Mouse (Mus musculus): Measurements from ENCODE around the gene Cln6. TPM values are rescaled to one million over a fixed set of nuclear protein-coding genes. Genes with fewer than 3 reads are reported as not detected.

Cln6 gene
- polyA plus RNA-seq, 1 experiment from 2014 or later: 16.2 TPM

DNA sequence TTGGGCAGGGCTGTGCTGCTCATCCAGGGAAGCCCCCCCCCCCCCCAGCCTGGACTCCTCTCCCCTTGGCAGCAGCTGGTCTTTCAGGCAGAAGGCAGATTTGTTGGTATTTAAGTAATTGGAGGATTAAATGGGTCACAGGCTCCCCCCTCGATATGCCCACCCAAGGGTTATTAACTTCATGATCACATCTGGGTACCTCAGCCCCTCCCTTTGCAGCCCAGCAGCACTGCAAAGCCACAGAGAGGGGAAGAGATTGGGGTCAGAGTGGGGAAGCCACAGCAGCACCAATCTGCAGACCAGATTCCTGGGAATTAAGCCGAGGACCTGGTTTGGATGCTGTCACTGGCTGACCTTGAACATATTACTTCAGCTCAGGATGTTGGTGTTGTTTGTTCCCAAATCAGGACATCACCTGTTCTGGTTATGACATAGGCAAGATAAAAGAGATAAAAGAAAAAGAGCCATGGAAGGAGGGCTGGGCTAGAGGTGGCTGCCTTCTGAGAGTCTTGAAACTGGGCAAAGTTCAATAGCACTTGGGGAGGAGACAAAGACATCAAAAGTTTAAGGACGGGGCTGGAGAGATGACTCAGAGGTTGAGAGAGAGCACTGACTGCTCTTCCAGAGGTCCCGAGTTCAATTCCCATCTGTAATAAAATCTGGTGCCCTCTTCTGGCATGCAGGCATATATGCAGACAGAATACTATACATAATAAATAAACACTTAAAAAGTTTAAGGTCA, 2.7 kb upstream of the Cln6 start:
- H3K27me3 ChIP-seq (ENCODE audit: control insufficient read depth, insufficient read depth, low read length): no peaks in the 10 kb centered on the region
- H3K27ac ChIP-seq (replicated peaks): no peak overlapping the region
- H3K9ac ChIP-seq (ENCODE audit: low read length): no peak overlapping the region
- ATAC-seq (ENCODE audit: low FRiP score, low TSS enrichment) (no peak), DNase-seq (ENCODE audit: low spot score) (no peak)
- H3K9me3 ChIP-seq (ENCODE audit: control insufficient read depth, low read length): no peaks in the 10 kb centered on the region
- no peak overlapping the region for H3K4me3 ChIP-seq (ENCODE audit: low read depth, low read length)
- WGBS: 55% methylated on average over 4 of the region's 4 CpGs
- H3K4me1 ChIP-seq (replicated peaks; ENCODE audit: control insufficient read depth, insufficient read depth): 0 out of 2 replicates have a peak, but pooled peaks cover 3% of the 10 kb centered on the region
- H3K4me2 ChIP-seq (replicated peaks; ENCODE audit: low read depth): no peak overlapping the region
- H3K36me3 ChIP-seq (ENCODE audit: control insufficient read depth, insufficient read depth, low read length): no peaks in the 10 kb centered on the region
- TF ChIP-seq EP300 (optimal IDR thresholded peaks at IDR 0.05) (no peak), CTCF (IDR thresholded peaks at IDR 0.05; ENCODE audit: low read depth) (no peak)

GRCm38 (mm10) chr9:62837611-62838010, 974 bp upstream of the Cln6 start:
- TF ChIP-seq CTCF (IDR thresholded peaks at IDR 0.05; ENCODE audit: low read depth): no peak
- TF ChIP-seq EP300 (optimal IDR thresholded peaks at IDR 0.05): no peak
- Histone ChIP-seq H3K27me3 (ENCODE audit: control insufficient read depth, insufficient read depth, low read length) (no peaks in the 10 kb centered on the region), H3K9ac (ENCODE audit: low read length) (no peak overlapping the region), H3K4me3 (ENCODE audit: low read depth, low read length) (no peak overlapping the region), H3K36me3 (ENCODE audit: control insufficient read depth, insufficient read depth, low read length) (no peaks in the 10 kb centered on the region), H3K4me1 (replicated peaks; ENCODE audit: control insufficient read depth, insufficient read depth) (0 out of 2 replicates have a peak, but pooled peaks cover 3% of the 10 kb centered on the region), H3K9me3 (ENCODE audit: control insufficient read depth, low read length) (no peaks in the 10 kb centered on the region), H3K4me2 (replicated peaks; ENCODE audit: low read depth) (no peak overlapping the region), H3K27ac (replicated peaks) (peak overlapping the region; percentile 41; the same call in 1 of the 2 replicates)
- ATAC-seq (ENCODE audit: low FRiP score, low TSS enrichment): no peak
- WGBS: 46% methylated on average over 3 of the region's 3 CpGs
- DNase-seq (ENCODE audit: low spot score): no peak

- H3K27ac ChIP-seq (replicated peaks): peak overlapping the region; percentile 41; the same call in 1 of the 2 replicates
- ATAC-seq (ENCODE audit: low FRiP score, low TSS enrichment) (no peak), DNase-seq (ENCODE audit: low spot score) (no peak)
- no peaks in the 10 kb centered on the region for H3K27me3 ChIP-seq (ENCODE audit: control insufficient read depth, insufficient read depth, low read length)
- TF ChIP-seq CTCF (IDR thresholded peaks at IDR 0.05; ENCODE audit: low read depth) (no peak), EP300 (optimal IDR thresholded peaks at IDR 0.05) (no peak)
- 0 out of 2 replicates have a peak, but pooled peaks cover 3% of the 10 kb centered on the region for H3K4me1 ChIP-seq (replicated peaks; ENCODE audit: control insufficient read depth, insufficient read depth)
- no peaks in the 10 kb centered on the region for H3K9me3 ChIP-seq (ENCODE audit: control insufficient read depth, low read length)
- no peak overlapping the region; the same call in 1 of the 2 replicates for H3K9ac ChIP-seq (ENCODE audit: low read length)
- peak overlapping the region; percentile 77 for H3K4me3 ChIP-seq (ENCODE audit: low read depth, low read length)
- WGBS: 9% methylated on average over 8 of the region's 8 CpGs
- no peaks in the 10 kb centered on the region for H3K36me3 ChIP-seq (ENCODE audit: control insufficient read depth, insufficient read depth, low read length)
- H3K4me2 ChIP-seq (replicated peaks; ENCODE audit: low read depth): peak overlapping the region; percentile 78
These were observed 459 bp upstream of the Cln6 start for GRCm38 (mm10) chr9:62838146-62838505.

GRCm38 (mm10) chr9:62839172-62839770, 686 bp downstream of the Cln6 start:
- 0 out of 2 replicates have a peak, but pooled peaks cover 3% of the 10 kb centered on the region for H3K4me1 ChIP-seq (replicated peaks; ENCODE audit: control insufficient read depth, insufficient read depth)
- WGBS: 9% methylated on average over 14 of the region's 14 CpGs

GRCm38 (mm10) chr9:62843356-62844024, 4.9 kb downstream of the Cln6 start:
- ATAC-seq (ENCODE audit: low FRiP score, low TSS enrichment): no peak
- H3K9me3 ChIP-seq (ENCODE audit: control insufficient read depth, low read length): no peaks in the 10 kb centered on the region
- DNase-seq (ENCODE audit: low spot score): no peak
- TF ChIP-seq EP300 (optimal IDR thresholded peaks at IDR 0.05) (no peak), CTCF (IDR thresholded peaks at IDR 0.05; ENCODE audit: low read depth) (no peak)
- no peak overlapping the region for H3K27ac ChIP-seq (replicated peaks)
- WGBS: 78% methylated on average over 10 of the region's 10 CpGs
- 0 out of 2 replicates have a peak, but pooled peaks cover 3% of the 10 kb centered on the region for H3K4me1 ChIP-seq (replicated peaks; ENCODE audit: control insufficient read depth, insufficient read depth)
- no peaks in the 10 kb centered on the region for H3K27me3 ChIP-seq (ENCODE audit: control insufficient read depth, insufficient read depth, low read length)
- H3K36me3 ChIP-seq (ENCODE audit: control insufficient read depth, insufficient read depth, low read length): no peaks in the 10 kb centered on the region
- no peak overlapping the region for H3K4me3 ChIP-seq (ENCODE audit: low read depth, low read length)
- no peak overlapping the region for H3K9ac ChIP-seq (ENCODE audit: low read length)
- H3K4me2 ChIP-seq (replicated peaks; ENCODE audit: low read depth): no peak overlapping the region

More at GRCm38 (mm10) chr9:62839172-62839770, 686 bp downstream of the Cln6 start:
- DNase-seq (ENCODE audit: low spot score) (peak; percentile 40), ATAC-seq (ENCODE audit: low FRiP score, low TSS enrichment) (no peak; the same call in 1 of the 2 replicates)
- Histone ChIP-seq H3K9ac (ENCODE audit: low read length) (peak overlapping the region; percentile 81), H3K27ac (replicated peaks) (peak overlapping the region; percentile 92), H3K9me3 (ENCODE audit: control insufficient read depth, low read length) (no peaks in the 10 kb centered on the region), H3K36me3 (ENCODE audit: control insufficient read depth, insufficient read depth, low read length) (no peaks in the 10 kb centered on the region), H3K4me2 (replicated peaks; ENCODE audit: low read depth) (peak overlapping the region; percentile 78), H3K4me3 (ENCODE audit: low read depth, low read length) (peak overlapping the region; percentile 77), H3K27me3 (ENCODE audit: control insufficient read depth, insufficient read depth, low read length) (no peaks in the 10 kb centered on the region)
- TF ChIP-seq EP300 (optimal IDR thresholded peaks at IDR 0.05): no peak
- no peak for TF ChIP-seq CTCF (IDR thresholded peaks at IDR 0.05; ENCODE audit: low read depth)
